Mouse (Mus musculus) limb, embryonic 11.5 days (tissue): Measurements from ENCODE around the gene Fgfr2. TPM values are rescaled to one million over a fixed set of nuclear protein-coding genes. Genes with fewer than 3 reads are reported as not detected.

Experiments
- ATAC-seq: fragments of 200-750 bp; cut with Nextera tagmentation; 2 replicates; pipeline ENCODE4 v1.8.0; 2017; ENCODE audit warnings: low read depth; ENCODE audit not compliant: insufficient number of reproducible peaks, low FRiP score, low TSS enrichment
- DNase-seq: peaks from one replicate; pipeline ENCODE4 v3.0.0-alpha.2; 2015; ENCODE audit warnings: low spot score
- H3K27ac ChIP-seq: fragments of 300-500 bp; sonication (generic); replicated peaks from 2 replicates; pipeline ENCODE4 v1.5.1; 2014; ENCODE audit warnings: low read depth, mild to moderate bottlenecking, low read length
- H3K27me3 ChIP-seq: fragments of 300-500 bp; sonication (generic); 2 replicates; pipeline ENCODE4 v1.6.1; 2014; ENCODE audit warnings: mild to moderate bottlenecking, low read length, mixed read lengths; ENCODE audit not compliant: control insufficient read depth, insufficient read depth
- H3K36me3 ChIP-seq: fragments of 300-500 bp; sonication (generic); 2 replicates; pipeline ENCODE4 v1.6.1; 2014; ENCODE audit warnings: mild to moderate bottlenecking, low read length, moderate library complexity, mixed read lengths; ENCODE audit not compliant: control insufficient read depth, insufficient read depth
- H3K4me1 ChIP-seq: fragments of 300-500 bp; sonication (generic); 2 replicates; pipeline ENCODE4 v1.6.1; 2014; ENCODE audit warnings: low read length, mixed read lengths; ENCODE audit not compliant: control insufficient read depth, insufficient read depth
- H3K4me2 ChIP-seq: fragments of 300-500 bp; sonication (generic); 2 replicates; pipeline ENCODE4 v1.6.1; 2014; ENCODE audit warnings: low read depth, mild to moderate bottlenecking, moderate library complexity; ENCODE audit not compliant: severe bottlenecking
- H3K4me3 ChIP-seq: fragments of 300-500 bp; sonication (generic); 2 replicates; pipeline ENCODE4 v1.5.1; 2014; ENCODE audit warnings: low read depth, low read length
- H3K9ac ChIP-seq: fragments of 300-500 bp; sonication (generic); 2 replicates; pipeline ENCODE4 v1.6.1; 2014; ENCODE audit warnings: mild to moderate bottlenecking, low read length
- H3K9me3 ChIP-seq: fragments of 300-500 bp; sonication (generic); 2 replicates; pipeline ENCODE4 v1.6.1; 2016; ENCODE audit warnings: low read length; ENCODE audit not compliant: control insufficient read depth
- WGBS: fragments of 180-500 bp; shearing (Covaris S2); extraction: QIAGEN DNeasy Blood & Tissue Kit; methylation state at CpG from one replicate; pipeline ENCODE4 v1.1.7; 2014; 5-methylcytosine and 5-hydroxymethylcytosine counted together
- polyA plus RNA-seq: library from polyadenylated mRNA; unstranded; fragments of >200 nt; fragmentation: Nextera tagmentation; extraction: Ambion mirVana; gene quantifications from 2 replicates; pipeline ENCODE4 v1.2.1, GENCODE M21; 2014

The Fgfr2 gene
- polyA plus RNA-seq, 1 experiment from 2014 or later: 60.1 TPM

- Histone ChIP-seq H3K9me3 (no peaks in the 10 kb centered on the region), H3K27me3 (no peaks in the 10 kb centered on the region), H3K4me2 (no peak overlapping the region), H3K4me3 (no peak overlapping the region), H3K9ac (no peak overlapping the region), H3K4me1 (0 out of 2 replicates have a peak, but pooled peaks cover 5% of the 10 kb centered on the region), H3K36me3 (no peaks in the 10 kb centered on the region), H3K27ac (no peak overlapping the region)
- ATAC-seq (no peak), DNase-seq (no peak)
- 81% methylated on average over 5 of the region's 5 CpGs for WGBS
These were observed 420.6 kb downstream of the Fgfr2 start for GRCm38 (mm10) chr7:132702492-132703070.

- Histone ChIP-seq H3K27ac (no peak overlapping the region), H3K9me3 (no peaks in the 10 kb centered on the region), H3K4me1 (0 out of 2 replicates have a peak, but pooled peaks cover 5% of the 10 kb centered on the region), H3K36me3 (no peaks in the 10 kb centered on the region), H3K27me3 (no peaks in the 10 kb centered on the region), H3K9ac (no peak overlapping the region), H3K4me3 (no peak overlapping the region), H3K4me2 (no peak overlapping the region)
- ATAC-seq (no peak), DNase-seq (no peak)
- 84% methylated on average over 3 of the region's 3 CpGs for WGBS
These were observed 421.1 kb downstream of the Fgfr2 start for GRCm38 (mm10) chr7:132702024-132702423.

- WGBS: 91% methylated on average over 3 of the region's 3 CpGs
- no peak for ATAC-seq
- Histone ChIP-seq H3K36me3 (no peaks in the 10 kb centered on the region), H3K9me3 (no peaks in the 10 kb centered on the region), H3K4me1 (0 out of 2 replicates have a peak, but pooled peaks cover 5% of the 10 kb centered on the region), H3K9ac (no peak overlapping the region), H3K4me3 (no peak overlapping the region), H3K27ac (no peak overlapping the region), H3K4me2 (no peak overlapping the region), H3K27me3 (no peaks in the 10 kb centered on the region)
- no peak for DNase-seq
These were observed 421.7 kb downstream of the Fgfr2 start for GRCm38 (mm10) chr7:132701412-132701811.

GRCm38 (mm10) chr7:132700107-132700506, 423.0 kb downstream of the Fgfr2 start:
- H3K4me1 ChIP-seq: 0 out of 2 replicates have a peak, but pooled peaks cover 5% of the 10 kb centered on the region
- ATAC-seq: peak; percentile 31; the same call in 1 of the 2 replicates
- H3K4me2 ChIP-seq: no peak overlapping the region
- no peak for DNase-seq
- no peaks in the 10 kb centered on the region for H3K9me3 ChIP-seq
- WGBS: 67% methylated on average over 4 of the region's 4 CpGs
- H3K9ac ChIP-seq: no peak overlapping the region
- H3K27ac ChIP-seq: no peak overlapping the region
- no peak overlapping the region for H3K4me3 ChIP-seq
- no peaks in the 10 kb centered on the region for H3K36me3 ChIP-seq
- H3K27me3 ChIP-seq: no peaks in the 10 kb centered on the region

GRCm38 (mm10) chr7:132699639-132700038, 423.5 kb downstream of the Fgfr2 start:
- no peak overlapping the region for H3K4me3 ChIP-seq
- no peak overlapping the region for H3K27ac ChIP-seq
- H3K4me2 ChIP-seq: no peak overlapping the region
- H3K4me1 ChIP-seq: 0 out of 2 replicates have a peak, but pooled peaks cover 5% of the 10 kb centered on the region
- H3K9ac ChIP-seq: no peak overlapping the region
- no peaks in the 10 kb centered on the region for H3K27me3 ChIP-seq
- H3K9me3 ChIP-seq: no peaks in the 10 kb centered on the region
- H3K36me3 ChIP-seq: no peaks in the 10 kb centered on the region
- DNase-seq (no peak), ATAC-seq (no peak)

GRCm38 (mm10) chr7:132699165-132699564, 424.0 kb downstream of the Fgfr2 start:
- 0 out of 2 replicates have a peak, but pooled peaks cover 5% of the 10 kb centered on the region for H3K4me1 ChIP-seq
- H3K36me3 ChIP-seq: no peaks in the 10 kb centered on the region
- H3K4me2 ChIP-seq: no peak overlapping the region
- H3K9ac ChIP-seq: no peak overlapping the region
- H3K27ac ChIP-seq: no peak overlapping the region
- WGBS: 78% methylated on average over 4 of the region's 4 CpGs
- no peaks in the 10 kb centered on the region for H3K27me3 ChIP-seq
- DNase-seq (no peak), ATAC-seq (no peak)
- H3K9me3 ChIP-seq: no peaks in the 10 kb centered on the region
- no peak overlapping the region for H3K4me3 ChIP-seq

- Histone ChIP-seq H3K36me3 (no peaks in the 10 kb centered on the region), H3K27me3 (no peaks in the 10 kb centered on the region), H3K4me2 (no peak overlapping the region), H3K9me3 (no peaks in the 10 kb centered on the region), H3K27ac (no peak overlapping the region), H3K4me1 (0 out of 2 replicates have a peak, but pooled peaks cover 5% of the 10 kb centered on the region), H3K9ac (no peak overlapping the region), H3K4me3 (no peak overlapping the region)
- ATAC-seq: no peak
- WGBS: 86% methylated on average over 4 of the region's 4 CpGs
- DNase-seq: no peak
These were observed 424.4 kb downstream of the Fgfr2 start for GRCm38 (mm10) chr7:132698737-132699136.

GRCm38 (mm10) chr7:132697258-132697796, 425.8 kb downstream of the Fgfr2 start:
- Histone ChIP-seq H3K27ac (no peak overlapping the region), H3K9me3 (no peaks in the 10 kb centered on the region), H3K36me3 (no peaks in the 10 kb centered on the region), H3K27me3 (no peaks in the 10 kb centered on the region), H3K4me2 (no peak overlapping the region), H3K9ac (no peak overlapping the region), H3K4me3 (no peak overlapping the region), H3K4me1 (0 out of 2 replicates have a peak, but pooled peaks cover 5% of the 10 kb centered on the region)
- ATAC-seq: no peak
- no peak for DNase-seq
- 82% methylated on average over 8 of the region's 8 CpGs for WGBS
